Mouse (Mus musculus) kidney, adult 11 months (tissue): ENCODE measurements around the gene Frat2.
"Not testable (repeated sequence)": the region's sequence is repeated elsewhere in the genome, so short reads cannot be mapped to it uniquely, and the experiment has no call there.

ENCODE experiments used
- DNase-seq: peaks from one replicate; pipeline ENCODE4 v3.0.0; 2022

Frat2 gene

DNA sequence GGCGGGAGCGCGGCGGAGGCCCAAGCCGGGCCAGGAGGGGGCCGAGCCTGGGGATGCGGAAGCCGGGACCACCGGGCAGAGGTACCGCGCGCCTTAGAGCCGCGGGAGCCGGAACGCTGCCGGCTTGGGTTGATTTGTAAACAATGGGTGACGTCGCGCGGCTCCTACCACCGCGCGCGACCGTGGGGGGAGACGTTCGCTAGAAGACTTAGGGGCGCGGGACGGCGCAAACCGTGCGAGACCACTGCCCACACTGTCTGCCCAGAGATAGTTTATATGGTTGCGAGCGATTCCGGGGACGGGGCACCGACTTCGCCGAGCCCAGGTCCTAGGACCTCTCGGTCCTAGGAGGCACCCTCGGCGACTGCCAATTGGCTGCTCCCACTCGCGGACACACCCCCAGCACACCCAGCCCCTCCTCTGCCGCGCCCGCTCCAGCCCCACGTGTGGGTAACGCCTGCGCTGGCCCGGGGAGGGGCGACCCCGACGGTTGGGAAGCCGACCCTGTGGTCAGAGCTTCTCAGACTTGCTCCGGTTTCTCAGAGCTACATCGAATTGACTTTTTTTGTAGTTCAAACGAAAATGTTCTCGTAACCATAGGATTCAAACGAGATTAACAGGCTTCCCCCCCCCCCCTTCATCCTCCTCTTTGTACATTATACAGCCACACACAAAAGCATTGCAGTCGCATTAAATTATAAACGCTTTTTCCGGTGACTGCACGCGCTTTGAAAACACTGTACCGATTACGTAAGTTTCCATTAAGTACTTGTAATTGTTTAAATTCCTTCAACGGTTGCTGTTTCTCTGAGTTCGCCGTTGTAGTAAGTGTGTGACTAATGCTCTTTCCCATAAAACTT lies at the start of gene Frat2:
TSS of gene Frat2 (minus strand) at position 141 of the 860 bp plus-strand sequence.
- peak; percentile 83 for DNase-seq

DNA sequence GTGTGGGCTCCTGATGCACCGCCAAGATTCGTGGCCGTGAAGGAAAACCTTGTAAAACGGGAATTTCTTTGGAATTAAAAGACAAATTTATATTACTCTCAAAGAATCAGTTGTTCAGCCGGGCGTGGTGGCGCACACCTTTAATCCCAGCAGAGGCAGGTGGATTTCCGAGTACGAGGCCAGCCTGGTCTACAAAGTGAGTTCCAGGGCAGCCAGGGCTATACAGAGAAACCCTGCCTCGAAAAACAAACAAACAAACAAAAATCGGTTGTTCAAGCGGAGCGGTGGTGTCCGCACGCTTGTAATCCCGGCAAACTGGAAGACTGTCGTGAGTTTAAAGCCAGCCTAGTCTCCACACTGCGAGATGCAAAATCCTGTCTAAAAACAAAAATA lies 48.4 kb upstream of the Frat2 start:
- no peak for DNase-seq

GRCm38 (mm10) chr19:41895460-41896318 lies 47.8 kb upstream of the Frat2 start, which contains the start of gene Rrp12:
Gene Rrp12, minus strand, starts transcription at chr19:41896173.
- DNase-seq, result peak; percentile 81

- DNase-seq, result no peak
Measured at GRCm38 (mm10) chr19:41894959-41895358, 47.0 kb upstream of the Frat2 start.

DNA sequence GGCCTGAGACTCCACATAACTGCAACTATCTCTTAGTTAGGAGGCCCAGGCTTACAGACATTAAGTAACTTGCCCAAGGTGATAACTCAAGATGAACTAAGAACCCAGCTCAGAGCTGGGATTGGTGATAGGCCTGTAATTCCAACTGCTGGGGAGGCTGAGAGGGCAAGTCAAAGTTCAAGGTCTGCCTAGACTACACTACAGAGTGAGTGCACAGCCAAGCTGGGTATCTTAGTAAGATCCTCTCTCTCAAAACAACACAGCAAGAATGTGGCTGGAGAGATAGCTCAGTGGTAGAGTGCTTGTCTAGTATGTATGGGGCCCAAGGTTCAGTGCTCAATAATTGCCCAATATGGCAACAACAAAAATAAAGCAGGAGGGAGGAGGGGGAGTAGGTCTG lies 40.3 kb upstream of the Frat2 start:
- peak; percentile 26 for DNase-seq

- no peak for DNase-seq
Measured at GRCm38 (mm10) chr19:41883882-41884281, 36.0 kb upstream of the Frat2 start.

GRCm38 (mm10) chr19:41881842-41882241 lies 33.9 kb upstream of the Frat2 start:
- DNase-seq, result no peak

- no peak for DNase-seq
Measured at GRCm38 (mm10) chr19:41874356-41874755, 26.4 kb upstream of the Frat2 start.

DNA sequence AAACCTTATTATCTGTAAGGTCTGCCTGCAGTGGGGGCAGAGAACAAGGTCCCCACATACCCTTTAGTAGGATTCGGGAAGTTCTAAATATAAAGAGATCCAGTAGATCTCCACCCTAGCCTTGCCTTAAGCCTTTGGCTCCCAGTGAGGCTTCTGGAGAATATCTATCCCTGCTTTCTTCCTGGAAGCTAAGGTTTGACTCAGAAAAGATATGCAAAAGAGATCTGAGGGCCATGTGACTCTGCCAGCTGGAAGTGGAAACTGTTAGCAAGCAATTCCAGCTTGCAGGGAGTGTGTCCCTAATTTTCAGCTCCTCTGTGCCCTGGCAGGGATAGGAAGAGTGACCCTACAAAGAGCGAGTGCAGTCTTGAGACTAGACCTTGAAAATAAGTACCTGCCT lies 24.4 kb upstream of the Frat2 start:
- no peak for DNase-seq

DNA sequence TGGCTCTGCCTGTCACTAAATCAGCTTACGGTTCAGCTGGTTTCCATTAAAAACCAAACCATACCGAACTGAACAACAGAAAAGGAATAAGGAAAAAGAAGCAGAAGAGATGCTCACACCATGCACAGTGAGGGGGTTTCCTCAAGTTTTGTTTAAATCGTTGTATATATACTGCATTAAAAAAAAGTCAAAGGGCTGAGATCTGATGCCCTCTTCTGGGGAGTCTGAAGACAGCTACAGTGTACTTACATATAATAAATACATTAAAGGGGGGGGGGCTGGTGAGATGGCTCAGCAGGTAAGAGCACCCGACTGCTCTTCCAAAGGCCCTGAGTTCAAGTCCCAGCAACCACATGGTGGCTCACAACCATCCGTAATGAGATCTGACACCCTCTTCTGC lies 22.0 kb upstream of the Frat2 start:
- not testable (repeated sequence) for DNase-seq

GRCm38 (mm10) chr19:41869296-41869695 lies 21.4 kb upstream of the Frat2 start:
- no peak for DNase-seq

DNA sequence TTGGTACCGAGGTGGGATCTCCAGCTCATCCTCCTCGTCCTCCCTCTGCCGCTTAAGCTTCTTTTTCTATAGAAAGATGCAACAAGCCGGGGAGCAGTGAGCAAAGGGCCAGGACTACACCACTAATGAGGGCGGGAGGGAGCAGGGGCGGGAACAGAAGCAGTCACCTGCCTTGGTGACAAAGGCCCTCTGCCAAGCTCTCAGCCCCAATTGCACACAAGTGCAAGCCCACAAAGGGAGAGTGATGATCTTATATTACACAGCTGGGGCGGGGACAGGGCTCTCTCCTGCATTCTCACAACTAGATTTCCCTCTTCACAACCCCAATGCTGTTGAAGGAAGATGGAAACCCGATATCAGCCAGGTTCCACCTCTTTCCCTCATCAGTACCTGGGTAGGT lies 18.8 kb upstream of the Frat2 start:
- no peak for DNase-seq

DNA sequence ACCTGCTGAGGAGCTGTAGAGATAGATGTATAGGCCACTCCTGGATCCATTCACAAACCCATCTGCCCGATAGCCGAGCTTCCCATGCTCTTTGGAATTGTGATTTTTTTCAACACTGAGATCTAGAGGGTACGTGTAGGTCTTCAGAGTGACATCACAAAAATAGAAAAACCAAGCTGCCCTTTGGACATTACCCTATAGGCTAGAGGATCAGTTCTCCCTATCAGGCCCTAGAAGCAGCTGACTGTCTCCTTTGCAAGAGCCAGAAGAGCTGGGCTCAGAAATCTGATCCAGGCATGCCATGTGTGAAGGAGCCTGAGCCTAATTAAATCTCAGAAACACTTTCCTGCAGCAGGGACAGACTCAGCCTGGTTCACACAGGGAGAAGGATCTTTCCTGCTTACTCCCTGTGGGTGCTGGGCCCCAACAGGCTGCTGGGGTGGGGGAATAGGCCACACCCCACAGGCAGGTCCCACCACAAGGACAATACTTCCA lies 9.9 kb upstream of the Frat2 start:
- no peak for DNase-seq

DNA sequence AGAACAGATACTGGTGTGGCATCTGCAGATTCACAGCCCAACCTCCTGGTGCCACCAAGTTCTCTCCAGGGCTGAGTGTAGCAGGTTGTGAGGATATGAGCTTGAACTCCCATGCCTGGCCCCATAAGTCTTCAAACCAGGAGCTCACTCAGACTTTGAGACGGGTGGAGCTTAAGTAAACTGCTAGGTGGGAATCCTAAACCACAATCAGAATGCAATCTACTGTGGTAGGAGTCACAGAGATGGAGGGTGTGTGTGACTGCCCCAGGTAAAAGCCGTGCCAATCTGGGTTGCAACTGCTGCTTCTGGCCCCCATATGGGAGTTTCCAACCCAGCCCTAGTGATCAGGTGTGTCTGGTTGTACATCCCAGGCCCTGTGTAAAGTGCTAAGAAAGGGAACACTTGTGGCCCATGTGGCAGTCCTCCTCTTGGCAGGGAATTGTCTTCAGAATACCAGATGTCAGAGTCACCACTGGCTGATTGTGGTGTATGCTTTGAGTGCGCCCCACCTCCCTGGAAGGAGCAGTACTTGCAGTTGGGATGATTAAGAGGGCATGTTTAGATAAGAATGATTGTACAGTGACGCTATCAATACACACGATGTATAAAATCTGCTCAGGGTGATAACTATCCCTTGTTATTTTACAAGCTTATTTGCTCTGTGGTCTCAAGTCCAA lies 9.3 kb upstream of the Frat2 start:
- DNase-seq, result no peak

DNA sequence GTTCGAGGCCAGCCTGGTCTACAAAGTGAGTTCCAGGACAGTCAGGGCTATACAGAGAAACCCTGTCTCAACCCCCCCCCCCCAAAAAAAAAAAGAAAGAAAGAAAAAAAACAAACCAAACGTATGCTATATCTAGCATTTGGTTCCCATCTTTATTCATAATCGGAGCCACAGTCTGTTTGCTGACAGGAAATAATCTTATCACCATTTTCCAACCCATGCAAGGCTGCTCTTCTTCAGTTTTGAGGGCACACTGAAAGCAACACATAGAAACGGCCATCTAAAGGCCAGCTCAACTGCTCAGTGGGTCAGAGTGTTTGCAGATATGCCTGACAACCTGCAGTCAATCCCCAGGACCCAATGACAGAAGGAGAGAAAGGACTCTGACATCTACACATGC lies 4.5 kb upstream of the Frat2 start:
- DNase-seq, result no peak

DNA sequence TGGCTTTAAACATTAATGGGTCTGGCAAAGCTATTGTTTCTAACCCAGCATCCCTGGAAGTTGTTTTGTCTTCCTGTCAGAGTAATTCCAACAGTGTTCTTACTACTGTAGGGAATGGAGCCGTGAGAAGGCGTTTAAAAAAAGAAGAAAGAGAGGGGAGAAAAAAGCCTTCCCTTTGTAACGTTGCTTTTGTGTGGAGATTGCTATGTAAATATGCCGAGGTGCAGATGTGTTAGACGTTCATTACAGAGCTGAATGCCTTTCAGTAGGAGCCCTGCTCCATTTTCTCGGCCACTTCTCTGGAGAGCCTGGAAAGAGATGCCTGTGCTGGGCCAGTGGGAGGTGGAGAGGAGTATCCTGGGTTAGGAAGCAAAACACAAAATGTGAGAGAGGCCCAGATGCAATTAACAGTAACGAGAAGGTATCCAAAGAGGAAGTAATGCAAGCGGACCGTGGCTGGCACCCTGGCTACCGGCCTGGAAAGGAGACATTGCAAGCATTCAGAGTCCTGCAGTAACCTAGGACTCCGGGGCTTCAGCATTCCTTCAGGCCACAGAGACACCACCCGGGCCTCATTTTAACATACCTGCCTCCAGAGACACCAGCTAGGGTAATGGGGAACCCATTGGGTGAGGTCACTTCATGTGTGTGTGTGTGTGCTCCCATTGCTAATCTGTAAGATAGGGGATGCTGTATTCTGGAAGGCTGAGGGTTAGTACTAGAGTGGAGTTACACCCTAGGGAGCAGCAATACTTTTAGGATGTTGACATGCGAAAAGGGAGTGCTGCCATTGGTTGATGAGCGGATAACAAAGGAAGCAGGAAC lies 3.0 kb upstream of the Frat2 start:
- no peak for DNase-seq

DNA sequence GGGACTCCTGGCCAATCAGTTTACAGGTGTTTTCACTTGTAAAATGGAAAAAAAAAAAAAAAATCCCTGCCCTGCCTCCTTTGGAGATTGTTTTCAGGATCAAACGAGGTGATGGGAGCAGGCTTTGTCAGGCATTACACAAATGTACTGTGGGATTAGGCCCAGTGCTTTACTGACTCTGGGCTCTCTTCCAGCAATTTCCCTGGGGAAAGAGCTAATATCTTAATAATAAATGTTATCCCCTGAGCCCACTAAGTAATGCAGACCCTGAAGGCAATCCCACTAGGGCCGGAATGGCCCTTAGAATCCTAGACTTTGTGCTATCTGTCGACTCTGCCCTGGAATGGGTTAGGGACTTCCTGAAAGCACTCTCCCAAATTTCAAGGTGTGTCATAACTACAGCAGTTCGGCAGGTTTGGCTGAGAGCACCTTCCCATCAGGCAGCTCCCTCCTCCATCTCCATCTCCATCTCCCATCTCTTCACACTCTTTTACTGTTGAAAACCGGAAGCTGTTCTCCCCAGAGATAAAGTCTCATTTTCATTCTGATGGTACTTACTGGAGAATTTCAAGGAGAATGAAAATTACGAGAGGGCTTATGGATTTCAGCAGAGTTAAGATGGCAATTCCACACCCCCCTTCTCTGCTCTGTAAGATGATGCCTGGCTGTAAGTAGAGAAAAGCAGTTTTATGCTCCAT lies 2.2 kb upstream of the Frat2 start:
- DNase-seq, result no peak

DNA sequence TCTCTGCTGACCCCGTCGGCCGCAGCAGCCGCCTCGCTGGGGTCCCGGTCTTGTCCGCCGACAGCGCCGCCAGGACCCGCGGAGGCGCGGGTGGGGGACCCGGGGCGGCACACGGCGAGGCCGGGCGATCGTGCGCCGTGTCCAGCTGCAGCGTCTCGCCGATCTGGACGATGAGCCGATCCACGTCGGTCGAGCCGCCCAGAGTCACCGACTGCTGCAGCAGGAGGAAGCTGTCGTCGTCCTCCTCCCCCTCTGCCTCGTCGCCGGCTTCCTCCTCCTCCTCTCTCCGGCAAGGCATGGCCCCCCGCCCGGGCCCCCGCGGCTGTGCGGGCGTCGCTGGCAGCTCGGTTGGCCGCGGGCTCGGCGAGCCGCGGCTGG lies 329 bp downstream of the Frat2 start:
- not testable (repeated sequence) for DNase-seq

GRCm38 (mm10) chr19:41847091-41847581 lies 796 bp downstream of the Frat2 start:
- DNase-seq, result peak; percentile 18

GRCm38 (mm10) chr19:41846366-41847090 lies 1.4 kb downstream of the Frat2 start:
- DNase-seq, result no peak

DNA sequence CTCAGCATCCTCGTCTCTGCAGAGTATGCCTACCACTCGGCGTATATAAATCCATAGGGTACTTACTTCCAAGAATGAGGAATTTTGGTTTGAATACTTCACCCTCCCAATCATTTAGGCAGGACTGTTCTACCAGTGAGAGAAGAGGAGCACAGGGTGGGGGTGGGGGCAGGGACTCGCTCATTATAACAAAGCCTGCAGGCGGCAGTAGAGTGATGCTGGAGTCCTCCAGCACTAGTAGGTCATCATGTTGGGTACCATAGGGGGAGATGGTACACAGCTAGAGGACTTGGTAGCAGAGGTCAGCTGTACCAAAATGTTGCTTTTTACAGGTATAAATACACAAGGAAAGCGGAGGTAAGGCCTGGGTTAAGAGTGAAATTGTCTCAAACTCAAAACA lies 3.6 kb downstream of the Frat2 start:
- DNase-seq, result no peak
